Mouse (Mus musculus): ENCODE results near the gene Col5a2. TPM values are rescaled to one million over a fixed set of nuclear protein-coding genes. Genes with fewer than 3 reads are reported as not detected.

Gene Col5a2
- polyA plus RNA-seq, 1 experiment from 2014 or later, result 51.8 TPM

- H3K9ac ChIP-seq (replicated peaks; ENCODE audit: low read depth), result no peak overlapping the region
- no peaks in the 10 kb centered on the region for H3K4me1 ChIP-seq (ENCODE audit: insufficient read depth, low read depth, low read length)
- H3K9me3 ChIP-seq (ENCODE audit: low read length), result no peaks in the 10 kb centered on the region
- WGBS, result 71% methylated on average over 2 of the region's 2 CpGs
- H3K36me3 ChIP-seq (ENCODE audit: insufficient read depth, low read length), result no peaks in the 10 kb centered on the region
- H3K4me3 ChIP-seq (ENCODE audit: low read depth, low read length), result no peak overlapping the region
- H3K27ac ChIP-seq (ENCODE audit: low read length), result no peak overlapping the region
- ATAC-seq, result 0 out of 2 replicates have a peak, but pooled peaks have one; percentile 35
- TF ChIP-seq EP300 (IDR thresholded peaks at IDR 0.05) (no peak), CTCF (IDR thresholded peaks at IDR 0.05) (no peak)
- no peaks in the 10 kb centered on the region for H3K27me3 ChIP-seq (replicated peaks; ENCODE audit: insufficient read depth, low read length)
- no peak overlapping the region for H3K4me2 ChIP-seq (replicated peaks; ENCODE audit: low read depth, low read length)
- DNase-seq (ENCODE audit: low spot score), result peak; percentile 12
Observed at GRCm38 (mm10) chr1:45419858-45420257, 83.2 kb downstream of the Col5a2 start.

DNA sequence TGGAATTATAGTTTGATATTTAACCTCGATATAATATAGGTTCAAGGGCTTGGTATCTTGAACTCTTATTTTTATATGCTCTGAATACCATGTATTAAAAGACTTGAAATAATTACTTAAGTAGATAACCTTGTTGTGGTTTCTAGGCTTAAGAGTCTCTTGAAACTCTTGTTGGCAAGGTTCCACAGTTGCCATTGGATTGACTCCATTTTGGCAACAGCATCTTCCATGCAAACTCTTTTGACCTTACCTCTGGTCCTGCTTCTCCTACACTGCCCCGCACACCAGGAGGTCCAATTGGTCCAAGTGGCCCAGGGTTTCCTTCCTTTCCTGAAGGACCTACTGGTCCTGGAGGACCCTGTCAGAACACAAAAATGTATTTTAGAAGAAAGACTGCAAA, 121.2 kb downstream of the Col5a2 start:
- H3K27ac ChIP-seq (ENCODE audit: low read length), result no peak overlapping the region
- H3K9me3 ChIP-seq (ENCODE audit: low read length), result no peaks in the 10 kb centered on the region
- H3K4me3 ChIP-seq (ENCODE audit: low read depth, low read length), result no peak overlapping the region
- H3K4me1 ChIP-seq (ENCODE audit: insufficient read depth, low read depth, low read length), result no peaks in the 10 kb centered on the region
- H3K9ac ChIP-seq (replicated peaks; ENCODE audit: low read depth), result no peak overlapping the region
- H3K4me2 ChIP-seq (replicated peaks; ENCODE audit: low read depth, low read length), result no peak overlapping the region
- ATAC-seq (no peak), DNase-seq (ENCODE audit: low spot score) (no peak)
- H3K36me3 ChIP-seq (ENCODE audit: insufficient read depth, low read length), result no peaks in the 10 kb centered on the region
- TF ChIP-seq EP300 (IDR thresholded peaks at IDR 0.05), result no peak
- no peak for TF ChIP-seq CTCF (IDR thresholded peaks at IDR 0.05)
- no peaks in the 10 kb centered on the region for H3K27me3 ChIP-seq (replicated peaks; ENCODE audit: insufficient read depth, low read length)
- 35% methylated on average over 2 of the region's 2 CpGs for WGBS

DNA sequence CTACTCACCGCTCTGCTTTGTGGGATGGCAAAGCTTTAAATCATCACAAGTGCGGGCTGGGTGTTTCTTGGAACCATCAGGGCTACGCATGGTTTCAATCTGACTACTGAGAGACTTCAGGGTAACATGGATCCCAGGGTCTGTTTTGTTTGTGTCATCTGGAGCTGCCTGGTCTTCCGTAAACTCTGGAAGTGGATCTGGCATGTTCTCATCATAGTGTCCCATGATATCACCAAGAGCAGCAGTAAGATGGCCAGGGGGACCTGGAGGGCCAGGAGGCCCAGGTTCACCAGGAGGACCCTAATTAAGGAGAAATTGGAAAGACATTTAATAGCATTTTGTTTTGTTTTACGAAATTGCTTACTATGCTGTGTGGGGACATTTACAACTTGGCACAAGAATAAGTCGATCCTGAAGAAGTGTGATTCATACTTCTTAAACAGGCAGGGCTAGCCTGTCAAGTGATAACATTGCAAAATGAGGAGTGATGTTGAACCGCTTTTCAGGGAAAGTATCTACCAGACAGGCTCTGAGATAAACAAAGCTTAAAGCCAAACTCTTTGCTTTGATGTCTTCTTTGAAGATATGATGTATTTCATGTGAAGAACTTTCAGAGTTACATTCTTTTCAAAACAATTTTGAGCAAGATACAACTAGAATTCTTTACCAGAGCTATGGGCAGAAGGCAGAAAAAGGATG, 122.9 kb downstream of the Col5a2 start:
- H3K9ac ChIP-seq (replicated peaks; ENCODE audit: low read depth), result no peak overlapping the region
- no peak for TF ChIP-seq CTCF (IDR thresholded peaks at IDR 0.05)
- TF ChIP-seq EP300 (IDR thresholded peaks at IDR 0.05), result peak; percentile 77
- ATAC-seq (peak; percentile 94), DNase-seq (ENCODE audit: low spot score) (peak; percentile 89)
- no peak overlapping the region for H3K4me2 ChIP-seq (replicated peaks; ENCODE audit: low read depth, low read length)
- no peaks in the 10 kb centered on the region for H3K36me3 ChIP-seq (ENCODE audit: insufficient read depth, low read length)
- 47% methylated on average over 7 of the region's 7 CpGs for WGBS
- H3K9me3 ChIP-seq (ENCODE audit: low read length), result no peaks in the 10 kb centered on the region
- no peaks in the 10 kb centered on the region for H3K4me1 ChIP-seq (ENCODE audit: insufficient read depth, low read depth, low read length)
- H3K27ac ChIP-seq (ENCODE audit: low read length), result peak overlapping the region; percentile 57; the same call in 1 of the 2 replicates
- no peaks in the 10 kb centered on the region for H3K27me3 ChIP-seq (replicated peaks; ENCODE audit: insufficient read depth, low read length)
- H3K4me3 ChIP-seq (ENCODE audit: low read depth, low read length), result no peak overlapping the region

DNA sequence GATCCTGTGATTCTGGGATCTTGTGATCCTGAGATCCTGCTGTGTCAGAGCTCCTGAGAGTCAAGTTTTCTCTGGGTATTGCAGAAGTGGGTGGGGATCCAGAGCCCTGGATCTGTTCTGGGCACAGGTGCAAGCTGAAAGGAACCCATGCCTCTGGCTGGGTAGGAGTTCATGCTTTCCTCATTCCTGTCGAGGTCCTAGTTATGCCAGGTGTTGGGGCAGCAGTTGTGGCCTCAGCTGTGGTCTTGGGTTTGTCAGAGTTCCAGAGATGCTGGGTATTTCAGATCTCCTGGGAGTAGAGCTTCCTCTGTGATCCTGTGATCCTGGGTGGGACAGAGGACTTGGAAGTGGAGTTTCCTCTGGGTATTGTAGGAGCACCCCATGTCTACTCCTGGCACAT, 137.7 kb downstream of the Col5a2 start:
- Histone ChIP-seq H3K4me3 (ENCODE audit: low read depth, low read length) (no peak overlapping the region), H3K4me1 (ENCODE audit: insufficient read depth, low read depth, low read length) (no peaks in the 10 kb centered on the region), H3K27me3 (replicated peaks; ENCODE audit: insufficient read depth, low read length) (no peaks in the 10 kb centered on the region), H3K9me3 (ENCODE audit: low read length) (peaks cover 3% of the 10 kb centered on the region; the same call in 1 of the 2 replicates), H3K27ac (ENCODE audit: low read length) (no peak overlapping the region), H3K36me3 (ENCODE audit: insufficient read depth, low read length) (no peaks in the 10 kb centered on the region), H3K9ac (replicated peaks; ENCODE audit: low read depth) (no peak overlapping the region), H3K4me2 (replicated peaks; ENCODE audit: low read depth, low read length) (no peak overlapping the region)
- WGBS, result 59% methylated on average over 1 of the region's 1 CpGs
- no peak for TF ChIP-seq CTCF (IDR thresholded peaks at IDR 0.05)
- no peak for TF ChIP-seq EP300 (IDR thresholded peaks at IDR 0.05)
- no peak for DNase-seq (ENCODE audit: low spot score)
- no peak for ATAC-seq

- no peak for TF ChIP-seq EP300 (IDR thresholded peaks at IDR 0.05)
- TF ChIP-seq CTCF (IDR thresholded peaks at IDR 0.05), result no peak
Observed at GRCm38 (mm10) chr1:45363274-45363673, 139.8 kb downstream of the Col5a2 start.

DNA sequence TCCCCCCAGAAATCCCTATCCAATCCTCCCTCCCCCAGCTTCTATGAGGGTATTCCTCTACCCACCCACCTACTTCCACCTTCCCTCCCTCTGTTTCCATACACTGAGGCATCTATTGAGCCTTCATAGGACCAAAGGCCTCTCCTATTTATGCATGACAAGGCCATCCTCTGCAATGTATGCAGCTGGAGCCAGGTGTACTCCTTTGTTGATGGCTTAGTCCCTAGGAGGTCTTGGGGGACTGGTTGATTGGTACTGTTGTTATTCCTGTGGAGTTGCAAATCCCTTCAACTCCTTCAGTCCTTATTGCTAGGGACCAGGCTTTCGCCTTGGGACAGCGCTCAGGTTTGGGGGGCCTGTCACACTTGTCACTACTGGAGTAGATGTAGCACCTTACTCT, 143.4 kb downstream of the Col5a2 start:
- H3K4me3 ChIP-seq (ENCODE audit: low read depth, low read length), result no peak overlapping the region
- DNase-seq (ENCODE audit: low spot score), result no peak
- WGBS, result 87% methylated on average over 2 of the region's 2 CpGs
- H3K4me2 ChIP-seq (replicated peaks; ENCODE audit: low read depth, low read length), result no peak overlapping the region
- H3K4me1 ChIP-seq (ENCODE audit: insufficient read depth, low read depth, low read length), result no peaks in the 10 kb centered on the region
- H3K9me3 ChIP-seq (ENCODE audit: low read length), result no peaks in the 10 kb centered on the region
- no peak for TF ChIP-seq CTCF (IDR thresholded peaks at IDR 0.05)
- no peak for TF ChIP-seq EP300 (IDR thresholded peaks at IDR 0.05)
- H3K9ac ChIP-seq (replicated peaks; ENCODE audit: low read depth), result no peak overlapping the region
- no peaks in the 10 kb centered on the region for H3K27me3 ChIP-seq (replicated peaks; ENCODE audit: insufficient read depth, low read length)
- ATAC-seq, result no peak
- no peak overlapping the region for H3K27ac ChIP-seq (ENCODE audit: low read length)
- H3K36me3 ChIP-seq (ENCODE audit: insufficient read depth, low read length), result no peaks in the 10 kb centered on the region

More at GRCm38 (mm10) chr1:45363274-45363673, 139.8 kb downstream of the Col5a2 start:
- H3K4me1 ChIP-seq (ENCODE audit: insufficient read depth, low read depth, low read length), result no peaks in the 10 kb centered on the region
- no peak overlapping the region for H3K27ac ChIP-seq (ENCODE audit: low read length)
- H3K27me3 ChIP-seq (replicated peaks; ENCODE audit: insufficient read depth, low read length), result no peaks in the 10 kb centered on the region
- DNase-seq (ENCODE audit: low spot score) (no peak), ATAC-seq (no peak)
- WGBS, result 89% methylated on average over 2 of the region's 2 CpGs
- H3K9ac ChIP-seq (replicated peaks; ENCODE audit: low read depth), result no peak overlapping the region
- no peak overlapping the region for H3K4me2 ChIP-seq (replicated peaks; ENCODE audit: low read depth, low read length)
- H3K36me3 ChIP-seq (ENCODE audit: insufficient read depth, low read length), result no peaks in the 10 kb centered on the region
- H3K9me3 ChIP-seq (ENCODE audit: low read length), result no peaks in the 10 kb centered on the region
- H3K4me3 ChIP-seq (ENCODE audit: low read depth, low read length), result no peak overlapping the region

Measured in lung, postnatal 0 days (tissue).